In genomic region chr2:69952849-69953248, GRCm38 (mm10) we compare ENCODE assay signal across 14 mouse cellular contexts.
"Had no signal": no experiment of that assay in that cellular context is flagged by ENCODE, and none has a peak within 500 bp of the region (broad histone marks: within the 10 kb centered on the region; RNA-seq: fewer than 3 reads in every experiment).

No protein-coding gene starts in this region.

- H3K4me1 ChIP-seq: midbrain, embryonic 13.5 days; neural tube, embryonic 15.5 days; stomach, embryonic 15.5 days had no signal

- H3K4me3 ChIP-seq: layer of hippocampus, adult 2 months; liver, embryonic 15.5 days; midbrain, embryonic 13.5 days; myocyte; neural tube, embryonic 15.5 days; stomach, embryonic 15.5 days had no signal

- H3K4me2 ChIP-seq: liver, embryonic 11.5 days; liver, embryonic 15.5 days; midbrain, embryonic 13.5 days; neural tube, embryonic 15.5 days; stomach, embryonic 15.5 days had no signal

- DNase-seq: kidney, postnatal 10 days; kidney, postnatal 4 days; lung, adult 2 months; lung, postnatal 36 days; spleen, adult 18-20 months; thymus, postnatal 36 days had no signal

- H3K9ac ChIP-seq: liver, embryonic 15.5 days; midbrain, embryonic 13.5 days; neural tube, embryonic 15.5 days; stomach, embryonic 15.5 days had no signal

- ATAC-seq: lung, postnatal 0 days; midbrain, embryonic 13.5 days had no signal

- H3K27ac ChIP-seq: layer of hippocampus, adult 2 months; liver, embryonic 15.5 days; midbrain, embryonic 13.5 days; neural tube, embryonic 15.5 days; stomach, embryonic 15.5 days had no signal

- H3K27me3 ChIP-seq: liver, embryonic 15.5 days; midbrain, embryonic 13.5 days; neural tube, embryonic 15.5 days; stomach, embryonic 15.5 days had no signal

- H3K9me3 ChIP-seq: liver, embryonic 15.5 days; midbrain, embryonic 13.5 days; neural tube, embryonic 15.5 days; stomach, embryonic 15.5 days had no signal
